Mouse (Mus musculus) stomach, embryonic 14.5 days (tissue): ENCODE data around the gene Ctnnd2. TPM values are rescaled to one million over a fixed set of nuclear protein-coding genes. Genes with fewer than 3 reads are reported as not detected.

Experiments
- ATAC-seq: fragments of 200-750 bp; cut with Nextera tagmentation; 2 replicates; pipeline ENCODE4 v1.8.0; 2017; ENCODE audit warnings: low read depth, moderate TSS enrichment; ENCODE audit not compliant: insufficient number of reproducible peaks, insufficient read depth, low FRiP score
- H3K27ac ChIP-seq: fragments of 300-500 bp; sonication (generic); 2 replicates; pipeline ENCODE4 v1.5.1; 2014; ENCODE audit warnings: mild to moderate bottlenecking, low read length, moderate library complexity, mixed read lengths
- H3K27me3 ChIP-seq: fragments of 300-500 bp; sonication (generic); 2 replicates; pipeline ENCODE4 v1.6.1; 2014; ENCODE audit warnings: low read length, control low read depth, mixed read lengths; ENCODE audit not compliant: control insufficient read depth, insufficient read depth
- H3K36me3 ChIP-seq: fragments of 300-500 bp; sonication (generic); 2 replicates; pipeline ENCODE4 v1.6.1; 2014; ENCODE audit warnings: mild to moderate bottlenecking, control low read depth, low read length, moderate library complexity, mixed read lengths; ENCODE audit not compliant: control insufficient read depth, insufficient read depth
- H3K4me1 ChIP-seq: fragments of 300-500 bp; sonication (generic); 2 replicates; pipeline ENCODE4 v1.6.1; 2014; ENCODE audit warnings: low read length, control low read depth, mixed read lengths; ENCODE audit not compliant: control insufficient read depth, insufficient read depth
- H3K4me2 ChIP-seq: fragments of 300-500 bp; sonication (generic); replicated peaks from 2 replicates; pipeline ENCODE4 v1.6.1; 2014; ENCODE audit warnings: low read depth, low read length, control low read depth
- H3K4me3 ChIP-seq: fragments of 300-500 bp; sonication (generic); 2 replicates; pipeline ENCODE4 v1.5.1; 2014; ENCODE audit warnings: low read depth, low read length, control low read depth
- H3K9ac ChIP-seq: fragments of 300-500 bp; sonication (generic); replicated peaks from 2 replicates; pipeline ENCODE4 v1.6.1; 2014; ENCODE audit warnings: low read depth, mild to moderate bottlenecking, control low read depth, low read length, moderate library complexity, mixed read lengths
- H3K9me3 ChIP-seq: fragments of 300-500 bp; sonication (generic); 2 replicates; pipeline ENCODE4 v1.6.1; 2016; ENCODE audit warnings: low read depth, low read length, control low read depth; ENCODE audit not compliant: control insufficient read depth
- WGBS: fragments of 180-500 bp; shearing (Covaris S2); extraction: QIAGEN DNeasy Blood & Tissue Kit; methylation state at CpG from one replicate; pipeline ENCODE4 v1.1.7; 2014; 5-methylcytosine and 5-hydroxymethylcytosine counted together
- polyA plus RNA-seq: library from polyadenylated mRNA; unstranded; fragments of >200 nt; fragmentation: Nextera tagmentation; extraction: Ambion mirVana; gene quantifications from 2 replicates; pipeline ENCODE4 v1.2.1, GENCODE M21; 2014

The Ctnnd2 gene
- polyA plus RNA-seq, 1 experiment from 2014 or later, result 6.7 TPM

GRCm38 (mm10) chr15:30466950-30467543 lies 294.7 kb downstream of the Ctnnd2 start:
- H3K4me2 ChIP-seq, result no peak overlapping the region

GRCm38 (mm10) chr15:30468773-30469172 lies 296.4 kb downstream of the Ctnnd2 start:
- Histone ChIP-seq H3K9ac (no peak overlapping the region), H3K9me3 (no peaks in the 10 kb centered on the region), H3K36me3 (no peaks in the 10 kb centered on the region), H3K4me3 (no peak overlapping the region), H3K27ac (no peak overlapping the region), H3K4me2 (no peak overlapping the region), H3K4me1 (no peaks in the 10 kb centered on the region), H3K27me3 (no peaks in the 10 kb centered on the region)
- no peak for ATAC-seq
- 81% methylated on average over 3 of the region's 3 CpGs for WGBS

More at GRCm38 (mm10) chr15:30466950-30467543, 294.7 kb downstream of the Ctnnd2 start:
- ATAC-seq, result no peak
- no peaks in the 10 kb centered on the region for H3K27me3 ChIP-seq
- 83% methylated on average over 13 of the region's 13 CpGs for WGBS
- H3K9ac ChIP-seq, result no peak overlapping the region
- no peak overlapping the region for H3K27ac ChIP-seq
- no peaks in the 10 kb centered on the region for H3K4me1 ChIP-seq
- H3K4me3 ChIP-seq, result no peak overlapping the region
- no peaks in the 10 kb centered on the region for H3K9me3 ChIP-seq
- H3K36me3 ChIP-seq, result no peaks in the 10 kb centered on the region

GRCm38 (mm10) chr15:30471280-30471966 lies 299.0 kb downstream of the Ctnnd2 start:
- Histone ChIP-seq H3K4me1 (no peaks in the 10 kb centered on the region), H3K36me3 (no peaks in the 10 kb centered on the region), H3K27me3 (no peaks in the 10 kb centered on the region), H3K27ac (no peak overlapping the region), H3K4me3 (no peak overlapping the region), H3K4me2 (no peak overlapping the region), H3K9ac (no peak overlapping the region), H3K9me3 (no peaks in the 10 kb centered on the region)
- no peak for ATAC-seq
- WGBS, result 72% methylated on average over 6 of the region's 6 CpGs

DNA sequence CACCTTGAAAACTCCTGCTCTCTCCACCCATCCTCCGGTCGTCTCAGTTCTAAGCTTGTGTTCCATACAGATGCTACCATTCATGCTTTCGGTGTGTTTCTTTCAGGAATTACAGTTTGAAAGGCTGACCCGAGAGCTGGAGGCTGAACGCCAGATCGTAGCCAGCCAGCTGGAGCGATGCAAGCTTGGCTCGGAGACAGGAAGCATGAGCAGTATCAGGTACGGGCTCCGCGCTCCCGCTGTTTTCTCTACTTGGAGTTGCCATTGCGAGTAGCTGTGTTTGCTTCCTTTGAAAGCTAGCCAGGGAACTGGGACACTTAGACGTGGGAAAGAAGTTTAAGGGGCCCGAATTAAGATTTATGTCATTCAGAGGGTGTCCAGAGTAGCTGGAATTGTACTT lies 308.3 kb downstream of the Ctnnd2 start:
- no peaks in the 10 kb centered on the region for H3K27me3 ChIP-seq
- 63% methylated on average over 15 of the region's 15 CpGs for WGBS
- H3K36me3 ChIP-seq, result no peaks in the 10 kb centered on the region
- no peaks in the 10 kb centered on the region for H3K4me1 ChIP-seq
- H3K9me3 ChIP-seq, result no peaks in the 10 kb centered on the region
- no peak overlapping the region for H3K27ac ChIP-seq
- no peak overlapping the region for H3K9ac ChIP-seq
- no peak overlapping the region for H3K4me3 ChIP-seq
- no peak overlapping the region for H3K4me2 ChIP-seq
- no peak for ATAC-seq

DNA sequence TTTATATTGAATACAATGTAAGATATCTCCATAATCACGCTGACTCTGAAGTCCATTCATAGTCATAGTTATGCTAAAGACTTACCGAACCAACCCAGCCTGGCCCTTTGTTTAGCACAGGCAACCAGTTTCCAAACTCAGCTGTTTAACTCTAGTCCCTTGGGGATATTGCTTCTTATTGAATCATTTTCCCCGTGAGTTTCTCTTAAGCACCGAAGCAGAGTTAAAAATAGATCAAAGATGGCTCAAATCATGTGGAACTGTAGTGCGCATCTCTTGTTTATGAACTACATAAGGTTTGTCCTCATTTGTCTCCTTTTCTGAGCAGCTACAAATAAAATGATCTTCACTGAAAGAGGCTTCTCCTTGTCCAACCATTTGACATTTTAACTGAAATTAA lies 334.1 kb downstream of the Ctnnd2 start:
- Histone ChIP-seq H3K27ac (no peak overlapping the region), H3K4me3 (no peak overlapping the region), H3K27me3 (no peaks in the 10 kb centered on the region), H3K36me3 (no peaks in the 10 kb centered on the region), H3K4me1 (no peaks in the 10 kb centered on the region), H3K4me2 (no peak overlapping the region), H3K9ac (no peak overlapping the region), H3K9me3 (no peaks in the 10 kb centered on the region)
- no peak for ATAC-seq
- WGBS, result 74% methylated on average over 5 of the region's 5 CpGs

DNA sequence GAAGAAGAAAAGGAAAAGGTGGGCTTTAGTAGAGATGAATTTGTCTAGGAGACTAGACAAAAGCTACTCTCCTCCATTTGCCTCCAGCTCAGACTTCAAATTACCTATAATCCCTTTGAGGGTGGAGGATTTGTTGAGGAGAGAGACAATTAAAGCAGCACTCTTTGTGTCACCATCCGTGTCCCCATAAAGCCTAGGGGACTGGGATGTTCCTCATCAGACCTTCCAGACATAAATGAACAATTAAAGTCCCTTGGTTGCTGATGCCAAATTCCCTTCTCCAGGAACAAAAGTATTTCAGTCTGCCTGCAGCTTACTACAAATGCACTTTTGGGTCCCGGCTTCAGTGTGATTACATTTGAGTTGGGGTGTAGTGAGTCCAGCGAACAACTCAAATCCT lies 340.1 kb downstream of the Ctnnd2 start:
- Histone ChIP-seq H3K4me3 (no peak overlapping the region), H3K4me1 (no peaks in the 10 kb centered on the region), H3K27me3 (no peaks in the 10 kb centered on the region), H3K27ac (no peak overlapping the region), H3K36me3 (no peaks in the 10 kb centered on the region), H3K9ac (no peak overlapping the region), H3K4me2 (no peak overlapping the region), H3K9me3 (no peaks in the 10 kb centered on the region)
- 61% methylated on average over 3 of the region's 3 CpGs for WGBS
- no peak for ATAC-seq

DNA sequence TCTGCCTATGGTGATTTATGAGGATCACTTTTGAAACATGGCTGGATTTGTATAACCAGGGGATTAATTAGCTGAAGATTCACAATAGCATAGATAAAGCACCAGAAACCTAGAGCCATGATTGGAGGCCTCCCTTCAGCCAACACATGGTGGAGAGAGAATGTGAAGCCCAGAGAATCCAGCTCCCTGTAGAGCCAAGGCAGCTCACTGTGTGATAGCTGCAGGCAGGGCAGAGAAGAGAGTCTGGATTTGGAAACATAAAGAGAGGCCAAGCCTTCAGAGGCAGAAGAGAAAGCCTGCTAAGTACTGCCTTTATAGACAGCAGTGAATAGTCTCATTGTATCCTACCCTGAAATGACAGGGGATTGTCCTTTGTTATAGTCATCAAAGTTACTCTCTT lies 340.7 kb downstream of the Ctnnd2 start:
- ATAC-seq, result no peak
- Histone ChIP-seq H3K4me3 (no peak overlapping the region), H3K36me3 (no peaks in the 10 kb centered on the region), H3K4me2 (no peak overlapping the region), H3K9ac (no peak overlapping the region), H3K9me3 (no peaks in the 10 kb centered on the region), H3K27ac (no peak overlapping the region), H3K4me1 (no peaks in the 10 kb centered on the region), H3K27me3 (no peaks in the 10 kb centered on the region)

DNA sequence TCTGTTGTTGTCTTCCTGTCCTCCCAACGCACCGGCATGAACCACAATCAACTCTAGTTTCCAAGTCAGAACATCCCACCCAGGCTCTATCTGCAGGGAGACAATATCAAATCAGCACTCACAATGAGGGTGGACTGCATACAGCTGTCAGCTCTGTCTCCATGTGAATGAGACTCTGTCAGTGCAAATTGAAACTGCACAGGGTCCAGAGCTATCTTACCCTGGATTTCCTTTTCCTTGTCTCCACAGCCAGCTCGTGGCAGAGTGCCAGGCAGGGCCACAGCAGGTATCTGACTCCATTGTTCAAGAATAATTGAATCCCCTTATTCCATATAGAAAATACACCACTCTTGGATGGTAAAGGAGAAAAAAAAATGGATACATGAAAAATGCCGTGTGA lies 343.0 kb downstream of the Ctnnd2 start:
- Histone ChIP-seq H3K27me3 (no peaks in the 10 kb centered on the region), H3K36me3 (no peaks in the 10 kb centered on the region), H3K9me3 (no peaks in the 10 kb centered on the region), H3K9ac (no peak overlapping the region), H3K4me3 (no peak overlapping the region), H3K27ac (no peak overlapping the region), H3K4me1 (no peaks in the 10 kb centered on the region), H3K4me2 (no peak overlapping the region)
- 71% methylated on average over 4 of the region's 4 CpGs for WGBS
- no peak for ATAC-seq

- H3K4me3 ChIP-seq, result no peak overlapping the region
- no peaks in the 10 kb centered on the region for H3K4me1 ChIP-seq
- no peak for ATAC-seq
- 75% methylated on average over 5 of the region's 5 CpGs for WGBS
- H3K9ac ChIP-seq, result no peak overlapping the region
- H3K9me3 ChIP-seq, result no peaks in the 10 kb centered on the region
- no peak overlapping the region for H3K4me2 ChIP-seq
- H3K27me3 ChIP-seq, result no peaks in the 10 kb centered on the region
- no peaks in the 10 kb centered on the region for H3K36me3 ChIP-seq
- H3K27ac ChIP-seq, result no peak overlapping the region
Observed at GRCm38 (mm10) chr15:30541459-30541858, 369.1 kb downstream of the Ctnnd2 start.
